Mouse (Mus musculus): ENCODE results near the gene Nudcd3. TPM values are rescaled to one million over a fixed set of nuclear protein-coding genes. Genes with fewer than 3 reads are reported as not detected.

Gene Nudcd3
- total RNA-seq, 1 experiment from 2014 or later: 63.1 TPM

GRCm38 (mm10) chr11:6178673-6179166, 21.5 kb downstream of the Nudcd3 start:
- no peak for DNase-seq

DNA sequence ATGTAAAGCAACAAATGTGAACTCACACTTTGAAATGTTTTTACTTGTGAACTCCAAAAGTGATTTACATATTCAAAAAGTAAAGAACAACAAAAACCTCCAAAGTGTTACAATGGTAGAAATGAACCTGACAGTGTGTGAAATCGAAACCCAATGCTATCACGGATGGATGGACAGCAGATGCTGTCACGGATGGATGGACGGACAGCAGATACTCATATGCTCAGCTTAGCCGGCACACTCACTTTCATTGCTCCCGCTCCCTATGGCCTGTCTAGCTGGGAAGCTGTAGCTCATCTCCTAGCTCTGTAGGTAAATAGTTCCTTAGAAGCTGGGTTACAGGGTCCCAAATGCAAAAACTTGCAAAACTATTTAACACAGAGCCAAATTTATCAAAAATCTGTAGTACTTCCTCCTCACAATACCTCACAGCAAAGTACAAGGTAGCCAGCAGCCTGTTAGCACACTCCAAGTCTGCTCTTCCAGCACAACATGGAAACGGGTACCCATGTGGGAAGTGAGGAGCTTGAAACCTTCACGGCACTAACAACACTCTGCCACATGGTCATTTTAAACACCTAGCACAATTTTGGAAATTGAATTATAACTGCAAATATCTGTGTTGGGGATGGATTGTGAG, 22.3 kb downstream of the Nudcd3 start:
- DNase-seq: no peak

GRCm38 (mm10) chr11:6175506-6175905, 24.7 kb downstream of the Nudcd3 start:
- DNase-seq: no peak

- DNase-seq: peak; percentile 29
Measured at GRCm38 (mm10) chr11:6174719-6175118, 25.5 kb downstream of the Nudcd3 start.

DNA sequence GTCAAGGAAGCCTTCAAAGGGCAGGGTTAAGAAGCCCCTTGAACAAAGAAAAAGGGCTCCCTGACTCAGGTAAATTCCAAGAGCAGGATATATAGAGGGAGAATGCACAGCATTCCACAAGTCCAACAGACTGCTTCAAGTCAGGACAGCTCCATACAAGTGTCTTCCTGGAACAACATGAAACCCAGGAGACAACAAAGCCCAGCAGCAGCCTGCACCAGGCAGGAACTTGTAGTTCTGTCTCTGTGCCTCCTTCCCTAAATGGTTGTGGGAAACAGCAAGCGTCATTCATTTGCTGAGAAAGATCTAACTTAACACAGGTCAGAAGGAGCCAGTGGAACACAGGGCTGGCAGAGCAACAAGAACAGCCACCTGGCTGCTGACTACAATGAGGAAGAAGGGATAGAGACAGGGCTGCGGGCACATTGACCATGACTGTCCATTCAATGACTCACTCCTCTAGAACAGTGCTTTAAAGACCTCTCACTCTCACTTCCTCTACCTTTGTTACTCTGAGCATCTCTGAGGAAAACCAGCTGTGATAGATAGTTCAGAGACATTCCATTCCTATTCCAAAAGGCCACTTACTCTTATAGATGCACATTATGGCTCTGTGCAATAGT, 31.1 kb downstream of the Nudcd3 start:
- no peak for DNase-seq

- no peak for DNase-seq
Measured at GRCm38 (mm10) chr11:6166351-6166750, 33.9 kb downstream of the Nudcd3 start.

GRCm38 (mm10) chr11:6165391-6166081, 34.7 kb downstream of the Nudcd3 start:
- no peak for DNase-seq

- DNase-seq: no peak
Measured at GRCm38 (mm10) chr11:6164781-6165180, 35.4 kb downstream of the Nudcd3 start.

DNA sequence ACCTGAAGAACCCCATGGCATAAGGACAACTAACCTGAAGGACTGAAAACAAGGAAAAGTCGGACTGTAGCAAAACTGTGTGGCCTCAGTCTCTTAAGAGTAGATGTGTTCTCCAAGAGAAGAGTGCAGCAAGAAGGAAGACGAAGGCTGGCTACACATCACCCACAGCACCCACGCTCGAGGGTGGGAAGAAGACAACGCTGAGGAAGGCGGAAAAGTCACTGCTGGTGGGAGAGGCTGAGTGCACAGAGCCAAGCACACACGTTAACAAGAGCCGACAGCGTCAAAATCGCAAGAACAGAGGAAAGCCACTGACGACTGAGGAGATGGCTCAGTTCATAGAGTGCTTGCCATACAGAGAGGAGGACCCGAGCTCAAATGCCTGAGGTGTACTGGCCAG, 36.5 kb downstream of the Nudcd3 start:
- no peak for DNase-seq

DNA sequence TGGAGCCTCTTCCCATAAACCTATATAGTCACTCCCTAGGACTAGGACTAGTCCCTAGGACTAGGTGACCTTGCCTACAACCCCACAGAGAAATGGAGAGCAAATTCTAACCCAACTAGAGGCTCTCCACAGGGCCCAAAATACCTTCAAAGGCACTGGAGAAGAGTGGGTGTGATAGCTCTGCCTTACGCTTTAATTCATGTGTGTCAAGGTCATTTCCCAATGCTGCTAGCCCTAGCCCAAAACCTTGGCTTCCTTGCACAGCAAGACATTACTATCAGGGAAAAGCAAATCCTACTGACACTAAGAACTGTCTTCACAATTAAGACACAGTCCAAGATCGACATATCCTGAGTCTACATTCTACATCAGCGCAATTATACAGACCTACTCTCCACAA, 37.2 kb downstream of the Nudcd3 start:
- DNase-seq: no peak

- DNase-seq: no peak
Measured at GRCm38 (mm10) chr11:6161549-6161948, 38.7 kb downstream of the Nudcd3 start.

DNA sequence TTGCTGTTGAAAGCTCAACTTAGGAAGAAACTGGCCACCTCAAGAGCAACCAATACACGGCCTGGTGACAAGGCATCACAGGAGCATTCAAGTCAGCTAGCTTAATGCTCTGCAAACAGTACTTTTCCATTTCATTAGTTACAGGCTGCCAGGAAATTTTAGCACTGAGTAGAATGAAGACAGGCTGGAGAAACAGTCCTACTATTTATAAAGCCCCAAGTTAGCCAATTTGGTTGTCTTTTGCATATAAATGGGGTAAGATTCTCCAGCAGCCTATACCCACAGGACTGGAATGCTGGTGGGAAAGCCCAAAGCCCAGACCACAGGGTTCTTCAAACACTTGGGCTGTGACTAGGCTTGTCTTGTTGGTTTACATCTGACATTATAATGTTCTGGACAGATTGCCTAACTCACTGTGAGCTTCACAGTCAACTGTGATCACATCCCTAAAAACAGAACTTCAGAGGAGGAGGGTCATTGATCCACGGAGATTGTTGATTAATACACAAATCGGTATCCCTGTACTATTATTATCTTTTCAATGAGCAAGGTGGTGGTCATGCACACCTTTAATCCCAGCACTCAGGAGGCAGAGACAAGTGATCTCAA, 39.4 kb downstream of the Nudcd3 start:
- no peak for DNase-seq

DNA sequence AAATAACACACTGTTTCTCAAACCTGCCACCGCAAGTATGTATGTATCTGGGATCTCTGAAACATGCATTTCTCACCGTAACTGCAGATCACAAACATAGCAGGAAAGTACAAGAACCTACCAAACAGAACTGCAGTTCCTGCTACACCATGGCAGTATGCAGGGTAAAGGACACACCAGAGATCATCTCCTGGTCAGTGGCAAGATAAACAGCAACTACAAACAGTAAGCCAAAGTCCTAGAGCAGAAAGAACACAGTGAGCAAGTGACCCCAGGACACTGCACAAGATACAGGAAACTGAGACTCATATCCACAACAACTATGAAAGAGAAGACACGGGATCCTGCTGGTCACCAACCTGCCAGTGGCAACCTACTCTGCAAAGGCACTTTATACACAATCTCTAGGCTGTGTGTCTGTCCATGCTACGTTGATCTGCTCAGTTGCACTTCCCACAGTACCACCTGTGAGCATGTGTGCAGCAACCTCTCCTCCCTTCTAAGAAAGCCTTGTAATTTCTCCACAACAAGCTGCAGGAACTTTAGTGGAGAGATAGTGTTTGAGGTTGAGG, 40.4 kb downstream of the Nudcd3 start:
- no peak for DNase-seq

DNA sequence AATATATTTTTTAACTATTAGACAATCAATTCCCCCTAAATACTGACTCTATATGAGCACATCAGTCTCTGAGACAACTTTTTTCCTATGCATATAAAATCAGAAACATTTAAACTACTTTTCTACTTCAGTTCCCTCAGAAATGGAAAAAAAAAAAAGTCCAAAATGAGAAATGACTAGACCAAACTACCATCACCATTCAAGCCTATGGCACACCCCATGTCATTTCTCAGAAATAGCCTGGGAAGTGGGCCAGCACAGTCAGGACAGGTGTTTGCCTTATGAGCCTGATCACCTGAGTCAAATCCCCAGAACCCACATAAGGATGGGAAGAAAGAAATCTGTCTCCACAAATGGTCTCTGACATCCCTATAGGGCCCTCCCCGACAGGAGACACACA, 41.7 kb downstream of the Nudcd3 start:
- no peak for DNase-seq

DNA sequence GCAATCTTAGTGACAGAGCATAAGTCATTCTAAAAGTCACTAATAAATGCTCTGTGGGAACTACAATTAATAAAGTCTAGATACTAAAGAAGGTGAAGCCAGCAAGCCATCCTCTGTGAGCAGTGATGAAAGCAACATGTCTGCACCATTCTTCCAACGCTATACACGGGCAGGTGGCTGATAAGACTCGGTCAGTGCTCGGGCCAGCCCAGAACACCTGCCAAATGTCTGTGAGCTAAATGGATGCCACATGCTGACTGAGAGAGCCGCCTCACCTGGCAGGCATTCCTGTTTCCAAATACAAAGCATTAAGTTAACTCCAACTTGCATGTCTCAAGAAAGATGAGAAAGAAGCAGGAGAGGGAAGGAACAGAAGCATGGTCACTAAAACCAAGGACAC, 43.1 kb downstream of the Nudcd3 start:
- DNase-seq: no peak

DNA sequence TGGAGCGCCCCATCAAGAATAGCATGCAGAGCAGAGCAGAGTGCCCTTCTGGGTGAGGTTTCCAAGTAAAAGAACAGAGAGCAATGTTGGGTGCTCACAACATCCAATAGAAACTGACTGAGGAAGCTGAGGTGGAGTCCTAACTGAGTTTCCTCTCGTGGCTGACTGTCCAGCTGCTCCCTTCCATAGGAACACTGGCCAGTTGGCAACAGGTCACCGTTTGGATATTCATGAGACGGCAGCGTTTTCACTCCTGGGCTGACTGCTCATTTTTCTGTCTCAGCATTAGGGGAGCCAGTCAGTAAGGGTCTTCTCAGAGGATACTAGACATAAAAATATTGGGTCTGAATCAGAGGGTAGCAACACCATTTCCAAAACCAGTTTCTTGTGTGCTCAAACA, 43.6 kb downstream of the Nudcd3 start:
- DNase-seq: no peak

- DNase-seq: no peak
Measured at GRCm38 (mm10) chr11:6154211-6154701, 46.0 kb downstream of the Nudcd3 start.

DNA sequence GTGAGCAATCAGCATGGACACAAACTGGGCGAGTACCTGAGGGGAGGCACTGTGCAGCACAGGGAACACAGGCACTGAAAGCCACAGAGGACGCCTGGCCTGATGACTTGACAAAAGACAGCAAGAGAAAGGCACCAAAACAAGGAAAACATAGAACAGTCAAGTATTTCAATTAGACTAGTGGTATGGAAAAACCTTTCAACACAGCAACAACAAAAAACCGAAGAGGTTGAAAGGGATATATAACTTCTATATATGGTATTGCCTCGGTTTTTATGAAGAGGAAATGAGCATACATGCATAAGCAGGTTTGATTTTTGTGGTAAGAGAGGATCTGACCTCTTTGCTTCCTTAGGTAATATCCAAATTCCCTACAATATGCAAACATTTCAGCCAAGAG, 47.4 kb downstream of the Nudcd3 start:
- no peak for DNase-seq

DNA sequence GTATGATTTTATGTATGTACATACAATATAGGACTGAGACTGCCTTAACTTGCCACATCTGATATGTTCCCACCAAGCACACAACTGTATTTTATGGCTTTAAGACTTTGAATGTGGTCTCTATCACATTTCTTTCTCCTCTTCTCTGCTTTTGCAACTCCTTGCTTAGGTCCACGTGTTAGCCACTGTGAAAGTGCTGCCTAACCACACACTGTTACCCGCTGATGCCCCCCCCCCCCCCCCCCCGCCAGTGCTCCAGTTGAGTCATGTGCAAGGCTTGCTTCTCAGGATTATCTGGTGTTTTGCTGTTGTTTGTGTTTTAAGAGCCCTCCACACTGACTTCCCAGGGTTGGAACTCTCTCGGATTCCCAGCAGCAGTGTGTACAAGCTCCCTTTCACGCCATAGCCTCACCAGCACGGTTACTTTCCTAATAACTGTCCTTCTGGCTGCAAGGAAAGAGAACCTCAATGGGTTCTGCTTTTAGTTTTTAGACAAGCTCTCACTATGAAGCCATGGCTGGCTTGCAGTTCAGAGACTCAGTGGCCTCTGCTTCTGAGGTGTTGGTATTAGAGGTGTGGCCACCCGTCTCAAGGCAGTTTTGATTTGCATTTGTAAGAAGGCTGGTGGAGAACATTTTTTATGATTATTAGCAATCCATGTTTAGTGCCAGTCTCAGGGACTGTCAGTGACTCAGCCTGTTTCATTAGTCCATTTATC, 61.8 kb downstream of the Nudcd3 start:
- DNase-seq: no peak

DNA sequence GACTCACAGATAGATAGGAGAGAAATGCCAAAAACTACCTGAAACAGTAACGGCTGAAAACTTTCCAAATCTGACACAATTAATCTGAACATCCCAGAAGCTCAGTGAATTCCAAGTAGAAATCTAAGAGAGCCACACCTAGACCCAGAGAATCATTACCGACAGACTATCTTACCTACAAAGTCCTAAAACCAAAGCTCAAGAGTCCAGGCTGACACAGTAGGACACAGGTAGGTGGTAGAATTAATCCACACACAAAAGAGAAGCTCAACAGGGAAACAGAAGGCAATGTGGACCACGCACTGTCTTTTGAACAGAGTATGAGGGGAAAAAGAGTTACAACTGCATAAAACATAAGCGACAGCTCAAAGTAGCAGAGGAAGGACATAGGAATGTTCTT, 67.3 kb downstream of the Nudcd3 start:
- no peak for DNase-seq

DNA sequence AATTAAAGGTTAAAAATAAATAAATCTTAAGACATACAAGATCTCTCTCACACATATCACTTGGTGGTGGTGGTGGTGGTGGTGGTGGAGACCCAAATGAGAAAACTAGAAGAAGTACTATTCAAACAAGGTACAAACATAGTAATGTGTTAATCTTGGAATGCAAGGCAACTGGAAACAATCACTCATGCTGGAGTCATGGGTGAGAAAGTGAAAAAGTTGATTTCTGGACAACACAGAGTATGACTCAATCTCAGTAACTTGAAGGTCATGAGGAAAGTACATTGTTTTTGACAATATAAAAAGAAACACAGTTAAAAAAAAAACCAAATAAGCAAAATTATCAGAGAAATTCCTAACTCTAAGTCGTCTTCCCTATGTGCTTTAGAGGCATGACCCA, 69.6 kb downstream of the Nudcd3 start:
- no peak for DNase-seq

GRCm38 (mm10) chr11:6123605-6124120, 76.6 kb downstream of the Nudcd3 start:
- no peak for DNase-seq
